21 mouse cellular contexts compared by ENCODE assay signal in genomic region chr7:143663470-143663869, GRCm38 (mm10). TPM values are rescaled to one million over a fixed set of nuclear protein-coding genes. Genes with fewer than 3 reads are reported as not detected.
DNase-seq lines count a peak whose midpoint lies in the region; ATAC-seq and TF ChIP-seq lines count a peak whose summit lies in the region.
"Had no signal": no experiment of that assay in that cellular context is flagged by ENCODE, and none has a peak within 500 bp of the region (broad histone marks: within the 10 kb centered on the region; RNA-seq: fewer than 3 reads in every experiment).

No protein-coding gene starts in this region.

- no peaks in the 10 kb centered on the region for H3K4me1 ChIP-seq in embryonic facial prominence, embryonic 14.5 days (ENCODE audit: control insufficient read depth, insufficient read depth, low read length)
- H3K4me1 ChIP-seq in embryonic facial prominence, embryonic 10.5 days = no peaks in the 10 kb centered on the region; the same call in 1 of the 2 replicates

- H3K9ac ChIP-seq in embryonic facial prominence, embryonic 14.5 days (ENCODE audit: low read depth, low read length) = no peak overlapping the region

- no peak for ATAC-seq in embryonic facial prominence, embryonic 14.5 days (ENCODE audit: low read depth)
- no peak for ATAC-seq in megakaryocyte progenitor cell, adult 5-6 weeks (replicated peaks; ENCODE audit: poor library complexity)
- ATAC-seq: activated CD4-positive, CD25-positive, alpha-beta regulatory T cell, adult 4 months; CD4-positive, CD25-positive, alpha-beta regulatory T cell, adult 4 months; Patski had no signal

- no peak for TF ChIP-seq CTCF in gastrocnemius, adult 2 months (IDR thresholded peaks at IDR 0.05)

- no peaks in the 10 kb centered on the region for H3K36me3 ChIP-seq in embryonic facial prominence, embryonic 14.5 days (ENCODE audit: control insufficient read depth, insufficient read depth, low read length)
- H3K36me3 ChIP-seq in embryonic facial prominence, embryonic 10.5 days (replicated peaks) = no peaks in the 10 kb centered on the region
- peaks cover 4% of the 10 kb centered on the region for H3K36me3 ChIP-seq in myocyte (ENCODE audit: control insufficient read depth, insufficient read depth)
- H3K36me3 ChIP-seq: G1E had no signal

- 71% methylated on average over 2 of the region's 2 CpGs for WGBS in embryonic facial prominence, embryonic 14.5 days
- WGBS in embryonic facial prominence, embryonic 10.5 days = 84% methylated on average over 2 of the region's 2 CpGs

- no peak overlapping the region for H3K4me2 ChIP-seq in embryonic facial prominence, embryonic 14.5 days (ENCODE audit: low read depth, low read length)
- H3K4me2 ChIP-seq in myocyte (ENCODE audit: low read depth) = no peak overlapping the region

- H3K9me3 ChIP-seq in embryonic facial prominence, embryonic 14.5 days (ENCODE audit: control insufficient read depth, low read length) = no peaks in the 10 kb centered on the region
- H3K9me3 ChIP-seq in embryonic facial prominence, embryonic 10.5 days = no peaks in the 10 kb centered on the region
- H3K9me3 ChIP-seq: G1E had no signal

- H3K4me3 ChIP-seq in embryonic facial prominence, embryonic 14.5 days (ENCODE audit: low read depth, low read length) = no peak overlapping the region
- H3K4me3 ChIP-seq in embryonic facial prominence, embryonic 10.5 days = no peak overlapping the region
- H3K4me3 ChIP-seq in gastrocnemius, adult 2 months = no peak overlapping the region
- H3K4me3 ChIP-seq in myocyte = no peak overlapping the region

- no peak overlapping the region for H3ac ChIP-seq in myocyte (ENCODE audit: control insufficient read depth, insufficient read length)

- no peak for TF ChIP-seq POLR2A in myocyte (IDR thresholded peaks at IDR 0.05; ENCODE audit: insufficient read length, low read depth)

- DNase-seq in embryonic facial prominence, embryonic 14.5 days (ENCODE audit: low spot score) = peak; percentile 14
- no peak for DNase-seq in embryonic facial prominence, embryonic 10.5 days (ENCODE audit: low spot score)
- no peak for DNase-seq in gastrocnemius, adult 2 months
- DNase-seq in gastrocnemius, postnatal 25 days = no peak
- DNase-seq: adrenal gland, adult 2 months; adrenal gland, adult 8-10 months; adrenal gland, postnatal 10 days; adrenal gland, postnatal 14 days; adrenal gland, postnatal 25 days; adrenal gland, postnatal 36 days; B cell, adult 2 months; cerebellum, adult 11 months; cerebellum, adult 11-12 months; cerebellum, adult 18-20 months had no signal

- no peaks in the 10 kb centered on the region for H3K79me2 ChIP-seq in myocyte (ENCODE audit: control insufficient read depth, insufficient read depth)

- H3K27ac ChIP-seq in embryonic facial prominence, embryonic 14.5 days (replicated peaks; ENCODE audit: low read depth, low read length) = no peak overlapping the region
- no peak overlapping the region for H3K27ac ChIP-seq in embryonic facial prominence, embryonic 10.5 days (replicated peaks)
- peak overlapping the region; percentile 51 for H3K27ac ChIP-seq in gastrocnemius, adult 2 months

- H3K27me3 ChIP-seq in embryonic facial prominence, embryonic 14.5 days (replicated peaks; ENCODE audit: control insufficient read depth, insufficient read depth, low read length) = no peaks in the 10 kb centered on the region
- no peaks in the 10 kb centered on the region for H3K27me3 ChIP-seq in embryonic facial prominence, embryonic 10.5 days (replicated peaks; ENCODE audit: low read depth, poor library complexity, severe bottlenecking)
- H3K27me3 ChIP-seq in myocyte (ENCODE audit: control insufficient read depth, insufficient read depth, insufficient read length) = no peaks in the 10 kb centered on the region
- H3K27me3 ChIP-seq: Patski had no signal

- intact Hi-C loops in gastrocnemius, adult 2 months (cut with DNase I) = no loop called here

TF ChIP-seq in myocyte, 11 proteins besides CTCF, POLR2A, EP300 and RAD21:
- TF ChIP-seq TCF12 (IDR thresholded peaks at IDR 0.05; ENCODE audit: insufficient read depth, poor library complexity, severe bottlenecking) (peak; percentile 74), SRF (IDR thresholded peaks at IDR 0.05; ENCODE audit: control insufficient read depth, insufficient read length, low read depth) (no peak), MYOD1 (IDR thresholded peaks at IDR 0.05; ENCODE audit: control insufficient read depth in 1 of 3, insufficient read length in 2 of 3, low read depth in 2 of 3) (peak; percentile 52 to 87 (median 81)), REST (IDR thresholded peaks at IDR 0.05; ENCODE audit: insufficient read depth, insufficient read length) (no peak), E2F4 (IDR thresholded peaks at IDR 0.05; ENCODE audit: insufficient read depth) (no peak), USF1 (IDR thresholded peaks at IDR 0.05; ENCODE audit: low read depth) (no peak), MYOG (IDR thresholded peaks at IDR 0.05; ENCODE audit: control insufficient read depth in 1 of 3, insufficient read depth in 1 of 3, insufficient read length in 2 of 3, low read depth in 2 of 3) (peak in 2 of 3 experiments; percentile 81 to 87), CEBPB (IDR thresholded peaks at IDR 0.05; ENCODE audit: insufficient read depth, poor library complexity, severe bottlenecking) (no peak), POLR2AphosphoS2 (IDR thresholded peaks at IDR 0.05; ENCODE audit: insufficient read length, low read depth) (no peak), TCF3 (IDR thresholded peaks at IDR 0.05; ENCODE audit: insufficient read length, low read depth) (peak; percentile 58), MAX (IDR thresholded peaks at IDR 0.05; ENCODE audit: low read depth) (no peak)

RNA-seq across cellular contexts. Expression of gene Tnfrsf22, which starts 14.0 kb away (rescaled TPM):
- 9.1 and 11.0 TPM in 2 replicates for polyA plus RNA-seq in embryonic facial prominence, embryonic 14.5 days (2014; fragmentation: Nextera tagmentation; extraction: Ambion mirVana)
- 9.7 and 12.2 TPM in 2 replicates for polyA plus RNA-seq in embryonic facial prominence, embryonic 10.5 days (2016; fragmentation: Nextera tagmentation; extraction: Ambion mirVana)
- 1 to 10 TPM in 1 of 2 experiments, under 1 TPM in 1; 0.97 to 2.1 TPM for total RNA-seq in gastrocnemius, adult 2 months (2021)
- 1 to 10 TPM; 1.4 to 1.7 TPM for total RNA-seq in gastrocnemius, postnatal 25 days (2021)
- 15.5 TPM for polyA plus RNA-seq in myocyte (2012; fragmentation: generic; extraction: Trizol)
- 8.3 and 13.6 TPM in 2 replicates for total RNA-seq in megakaryocyte progenitor cell, adult 5-6 weeks (2015)
- total RNA-seq in megakaryocyte progenitor cell, adult 5-6 weeks (2017) = 2.8 and 5.7 TPM in 2 replicates
- polyA plus RNA-seq: G1E had no signal

RNA-seq across cellular contexts. Expression of gene Tnfrsf23, which starts 22.2 kb away (rescaled TPM):
- polyA plus RNA-seq in embryonic facial prominence, embryonic 14.5 days (2014; fragmentation: Nextera tagmentation; extraction: Ambion mirVana) = 5.3 and 7.0 TPM in 2 replicates
- 0.35 and 0.65 TPM in 2 replicates for polyA plus RNA-seq in embryonic facial prominence, embryonic 10.5 days (2016; fragmentation: Nextera tagmentation; extraction: Ambion mirVana)
- total RNA-seq in gastrocnemius, adult 2 months (2021) = 1 to 10 TPM; 3.0 to 4.1 TPM
- total RNA-seq in gastrocnemius, postnatal 25 days (2021) = 1 to 10 TPM; 3.2 to 5.0 TPM
- 25.7 TPM for polyA plus RNA-seq in myocyte (2012; fragmentation: generic; extraction: Trizol)
- total RNA-seq in megakaryocyte progenitor cell, adult 5-6 weeks (2015) = 3.9 and 5.8 TPM in 2 replicates
- 0.20 and 2.1 TPM in 2 replicates for total RNA-seq in megakaryocyte progenitor cell, adult 5-6 weeks (2017)
- total RNA-seq: MEL had no signal
- polyA plus RNA-seq: G1E had no signal

RNA-seq across cellular contexts. Expression of gene Tnfrsf26, which starts 34.9 kb away (rescaled TPM):
- polyA plus RNA-seq in embryonic facial prominence, embryonic 14.5 days (2014; fragmentation: Nextera tagmentation; extraction: Ambion mirVana) = 0.53 and 0.63 TPM in 2 replicates
- polyA plus RNA-seq in embryonic facial prominence, embryonic 10.5 days (2016; fragmentation: Nextera tagmentation; extraction: Ambion mirVana) = 0.17 and 0.30 TPM in 2 replicates
- under 1 TPM; 0.17 to 0.23 TPM for total RNA-seq in gastrocnemius, adult 2 months (2021)
- total RNA-seq in gastrocnemius, postnatal 25 days (2021) = under 1 TPM; 0.08 to 0.43 TPM
- polyA plus RNA-seq in myocyte (2012; fragmentation: generic; extraction: Trizol) = 0.02 TPM
- 28.1 and 31.6 TPM in 2 replicates for total RNA-seq in megakaryocyte progenitor cell, adult 5-6 weeks (2015)
- total RNA-seq in megakaryocyte progenitor cell, adult 5-6 weeks (2017) = 20.1 and 20.5 TPM in 2 replicates
- polyA plus RNA-seq: G1E had no signal

Comparison
In these comparisons a context has a peak if more than half of its experiments do, and no peak if none do; other contexts are left out.
1. RNA of gene Tnfrsf26, which starts 34.9 kb away (total RNA-seq): 20.1 to 31.6 TPM in megakaryocyte progenitor cell, adult 5-6 weeks; 0.08 to 0.43 TPM in gastrocnemius, postnatal 25 days and 0.17 to 0.23 TPM in gastrocnemius, adult 2 months; every median in the first group is over 10 times any median in the second.